Mouse (Mus musculus) cerebellum, adult 2 months (tissue): Measurements from ENCODE around the gene Trub1.

Experiments used
- CTCF ChIP-seq: fragments of 200-500 bp; IDR thresholded peaks from 2 replicates; pipeline ENCODE4 v1.5.1; 2011; ENCODE audit warnings: low read depth, mild to moderate bottlenecking, control low read depth, low read length, moderate library complexity, borderline replicate concordance; ENCODE audit not compliant: insufficient read depth
- POLR2A ChIP-seq: fragments of 200-500 bp; IDR thresholded peaks from 2 replicates; pipeline ENCODE4 v1.6.1; 2011; ENCODE audit warnings: low read length, control low read depth, borderline replicate concordance; ENCODE audit not compliant: insufficient read depth

- no peak for TF ChIP-seq CTCF
- no peak for TF ChIP-seq POLR2A
Observed at GRCm38 (mm10) chr19:57407947-57408346, 44.8 kb upstream of the Trub1 start.
